Mouse (Mus musculus) CD8-positive naive resting alpha-beta T cell, adult 2 months (primary cell): ENCODE data around the gene Ebf3.

Experiments
- DNase-seq, 2 experiments: peaks; one replicate each; pipeline ENCODE4 v3.0.0; 2022; ENCODE audit warnings: low read depth in 2 of 2, low spot score in 2 of 2

The Ebf3 gene

GRCm38 (mm10) chr7:137208556-137208955 is 105.7 kb downstream of the Ebf3 start:
- DNase-seq: no peak

GRCm38 (mm10) chr7:137206770-137207285 is 107.4 kb downstream of the Ebf3 start:
- no peak for DNase-seq

- DNase-seq: no peak
These were observed 114.7 kb downstream of the Ebf3 start for GRCm38 (mm10) chr7:137199533-137199932.

- no peak for DNase-seq
These were observed 115.3 kb downstream of the Ebf3 start for GRCm38 (mm10) chr7:137198921-137199320.

GRCm38 (mm10) chr7:137197118-137198030 is 116.9 kb downstream of the Ebf3 start:
- DNase-seq: no peak

- DNase-seq: no peak
These were observed 117.7 kb downstream of the Ebf3 start for GRCm38 (mm10) chr7:137196536-137196935.

- no peak for DNase-seq
These were observed 121.4 kb downstream of the Ebf3 start for GRCm38 (mm10) chr7:137192776-137193278.

GRCm38 (mm10) chr7:137191889-137192288 is 122.4 kb downstream of the Ebf3 start:
- no peak for DNase-seq

GRCm38 (mm10) chr7:137172278-137172677 is 142.0 kb downstream of the Ebf3 start:
- no peak for DNase-seq

- no peak for DNase-seq
These were observed 155.2 kb downstream of the Ebf3 start for GRCm38 (mm10) chr7:137159086-137159485.

GRCm38 (mm10) chr7:137154623-137155022 is 159.6 kb downstream of the Ebf3 start:
- no peak for DNase-seq

GRCm38 (mm10) chr7:137151854-137152253 is 162.4 kb downstream of the Ebf3 start:
- DNase-seq: no peak

GRCm38 (mm10) chr7:137147101-137147500 is 167.1 kb downstream of the Ebf3 start:
- no peak for DNase-seq
